Mouse (Mus musculus) MEL-GATA-1-ER (cell line): Measurements from ENCODE around the gene Gtf3c5.

Experiments used
- DNase-seq: peaks from one replicate; pipeline ENCODE4 v3.0.0-alpha.2; 2012; ENCODE audit warnings: low read depth; ENCODE audit errors: extremely low read depth

The Gtf3c5 gene

GRCm38 (mm10) chr2:28607341-28608165 lies 24.0 kb upstream of the Gtf3c5 start:
- DNase-seq, result no peak

GRCm38 (mm10) chr2:28606601-28607340 lies 23.2 kb upstream of the Gtf3c5 start:
- peak; percentile 36 for DNase-seq

GRCm38 (mm10) chr2:28605789-28606541 lies 22.4 kb upstream of the Gtf3c5 start:
- peak; percentile 83 for DNase-seq

GRCm38 (mm10) chr2:28603542-28603941 lies 20.0 kb upstream of the Gtf3c5 start:
- DNase-seq, result no peak

- DNase-seq, result peak; percentile 95
Observed at GRCm38 (mm10) chr2:28601720-28602590, 18.4 kb upstream of the Gtf3c5 start.

- no peak for DNase-seq
Observed at GRCm38 (mm10) chr2:28599569-28599900, 16.0 kb upstream of the Gtf3c5 start.

GRCm38 (mm10) chr2:28598692-28599568 lies 15.4 kb upstream of the Gtf3c5 start:
- peak; percentile 36 for DNase-seq

- DNase-seq, result peak; percentile 99
Observed at GRCm38 (mm10) chr2:28597733-28598547, 14.4 kb upstream of the Gtf3c5 start.

GRCm38 (mm10) chr2:28596998-28597397 lies 13.4 kb upstream of the Gtf3c5 start:
- DNase-seq, result peak; percentile 66

GRCm38 (mm10) chr2:28596021-28596420 lies 12.5 kb upstream of the Gtf3c5 start:
- peak; percentile 39 for DNase-seq

- no peak for DNase-seq
Observed at GRCm38 (mm10) chr2:28592809-28593208, 9.3 kb upstream of the Gtf3c5 start.

GRCm38 (mm10) chr2:28591479-28591878 lies 7.9 kb upstream of the Gtf3c5 start:
- DNase-seq, result no peak

- DNase-seq, result no peak
Observed at GRCm38 (mm10) chr2:28588574-28588973, 5.0 kb upstream of the Gtf3c5 start.

GRCm38 (mm10) chr2:28585730-28586129 lies 2.2 kb upstream of the Gtf3c5 start:
- no peak for DNase-seq

GRCm38 (mm10) chr2:28585043-28585571 lies 1.6 kb upstream of the Gtf3c5 start:
- no peak for DNase-seq

- DNase-seq, result peak; percentile 90
Observed at GRCm38 (mm10) chr2:28582647-28583353, 751 bp downstream of the Gtf3c5 start.

GRCm38 (mm10) chr2:28578003-28578402 lies 5.5 kb downstream of the Gtf3c5 start:
- DNase-seq, result no peak

- DNase-seq, result no peak
Observed at GRCm38 (mm10) chr2:28576815-28577214, 6.7 kb downstream of the Gtf3c5 start.
